Mouse (Mus musculus) retina, embryonic 14.5 days (tissue): ENCODE measurements around the gene Ccdc187.

ENCODE experiments used
- DNase-seq: peaks from one replicate; pipeline ENCODE4 v3.0.0-alpha.2; 2015; ENCODE audit warnings: low spot score

Gene Ccdc187

GRCm38 (mm10) chr2:26294457-26294856, at the start of gene Ccdc187:
Gene Ccdc187 (minus strand): TSS chr2:26294557.
- DNase-seq: no peak

DNA sequence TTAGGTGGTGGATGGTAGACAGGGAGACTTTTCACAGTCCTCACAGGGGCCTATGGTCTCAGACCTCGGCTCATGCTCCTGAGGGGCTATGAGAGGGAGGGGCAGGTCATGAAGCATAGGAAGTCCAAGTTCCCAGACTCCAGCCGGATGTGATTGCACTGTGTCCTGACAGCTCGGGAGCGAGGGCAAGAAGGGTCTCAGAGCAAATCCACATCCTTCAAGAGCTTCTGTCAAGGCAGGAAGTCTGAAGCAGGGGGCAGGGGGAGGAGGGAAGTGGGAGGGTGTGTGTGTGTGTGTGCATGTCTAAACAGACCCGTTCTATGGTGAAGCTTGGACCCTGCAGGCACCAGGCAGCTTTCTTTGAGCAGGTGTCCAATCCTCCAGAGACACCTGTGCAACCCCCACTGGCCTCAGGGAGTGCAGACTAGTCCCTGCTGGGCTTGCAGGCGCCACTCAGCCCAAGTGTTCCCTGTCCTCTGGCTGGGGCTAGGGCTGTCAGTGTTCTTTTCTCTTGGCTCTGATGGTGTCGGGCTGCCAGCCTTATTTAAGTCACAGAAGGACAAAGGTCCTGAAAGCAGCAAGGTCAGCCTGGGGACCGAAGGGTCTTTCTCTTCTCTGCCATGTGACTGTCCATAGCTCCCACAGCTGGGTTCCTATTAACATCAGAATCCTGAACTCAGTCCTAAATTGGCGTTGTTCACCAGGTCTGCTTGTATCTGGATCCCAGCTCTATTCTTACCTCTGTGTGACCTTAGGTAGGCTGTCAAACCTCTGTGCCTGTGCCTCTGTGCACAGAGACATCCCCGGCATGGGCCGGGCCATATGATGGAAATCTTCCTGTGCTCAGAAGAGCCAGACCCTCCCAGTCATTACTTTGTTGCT, 48.5 kb upstream of the Ccdc187 start:
- no peak for DNase-seq

- no peak for DNase-seq
Measured at GRCm38 (mm10) chr2:26342044-26342443, 47.7 kb upstream of the Ccdc187 start.

DNA sequence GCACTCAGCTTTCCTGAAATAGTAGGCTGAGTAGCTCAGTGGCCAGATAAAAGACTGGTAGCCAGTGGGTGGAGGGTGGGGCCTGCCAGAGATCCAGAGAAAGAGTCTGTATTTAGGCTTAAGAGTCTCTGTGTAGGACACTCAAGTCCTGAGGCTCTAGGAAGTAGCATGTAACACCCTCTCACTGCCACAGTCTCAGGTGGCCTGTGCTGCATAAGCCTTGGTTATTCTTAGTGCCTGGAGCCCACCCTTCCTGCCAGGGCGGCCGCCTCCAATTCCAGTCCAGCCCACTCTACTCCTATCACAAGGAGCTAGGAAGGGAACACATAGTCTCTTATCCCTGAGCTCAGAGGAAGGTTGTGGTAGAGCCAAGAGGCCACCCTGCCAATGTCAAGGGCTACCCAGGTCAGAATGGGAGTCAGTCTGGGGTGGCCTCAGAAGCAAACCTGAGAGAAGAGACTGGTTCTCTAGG, 47.2 kb upstream of the Ccdc187 start:
- DNase-seq: no peak

- DNase-seq: no peak
Measured at GRCm38 (mm10) chr2:26339204-26339551, 44.8 kb upstream of the Ccdc187 start.

- DNase-seq: no peak
Measured at GRCm38 (mm10) chr2:26338302-26339203, 44.2 kb upstream of the Ccdc187 start.

DNA sequence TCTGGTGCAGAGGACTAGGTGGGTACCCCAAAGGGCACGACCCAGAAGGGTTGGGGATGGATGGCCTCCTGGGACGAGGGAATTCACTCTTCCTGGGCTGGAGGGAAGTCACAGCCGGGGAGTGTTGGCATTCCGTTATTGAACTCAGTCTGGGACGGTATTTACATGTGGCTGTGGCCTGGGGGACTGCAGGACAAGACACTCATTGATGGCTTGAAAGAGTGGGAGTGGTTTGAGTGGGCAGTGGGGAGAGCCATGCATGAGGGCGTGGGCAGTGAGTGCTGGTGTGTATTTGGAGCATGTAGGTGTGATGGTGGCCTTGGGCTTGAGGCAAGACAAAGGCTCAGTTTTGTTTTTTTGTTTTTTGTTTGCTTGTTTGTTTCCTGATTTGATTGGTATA, 36.3 kb upstream of the Ccdc187 start:
- DNase-seq: no peak

DNA sequence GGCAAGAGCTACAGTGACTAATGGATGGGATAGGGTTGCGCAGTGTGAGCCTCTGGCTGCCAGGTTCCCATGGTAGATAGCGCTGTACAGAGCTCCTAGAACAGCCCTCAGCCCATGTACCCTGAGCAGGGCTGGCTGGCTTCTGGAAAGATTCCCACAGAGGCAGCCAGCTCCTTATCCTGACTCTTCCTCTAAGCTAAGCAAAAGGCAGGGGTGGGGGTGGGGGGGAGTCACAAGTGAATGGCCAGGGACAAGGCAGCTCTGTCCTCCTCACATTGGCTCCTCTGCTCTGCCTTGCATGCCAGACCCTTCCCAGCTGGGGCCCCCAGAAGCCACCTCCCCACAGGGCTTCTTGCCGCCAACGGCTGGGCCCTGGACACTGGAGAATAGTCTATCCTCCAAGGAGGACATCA, 35.7 kb upstream of the Ccdc187 start:
- DNase-seq: no peak

GRCm38 (mm10) chr2:26329402-26329801, 35.0 kb upstream of the Ccdc187 start:
- DNase-seq: peak; percentile 23

DNA sequence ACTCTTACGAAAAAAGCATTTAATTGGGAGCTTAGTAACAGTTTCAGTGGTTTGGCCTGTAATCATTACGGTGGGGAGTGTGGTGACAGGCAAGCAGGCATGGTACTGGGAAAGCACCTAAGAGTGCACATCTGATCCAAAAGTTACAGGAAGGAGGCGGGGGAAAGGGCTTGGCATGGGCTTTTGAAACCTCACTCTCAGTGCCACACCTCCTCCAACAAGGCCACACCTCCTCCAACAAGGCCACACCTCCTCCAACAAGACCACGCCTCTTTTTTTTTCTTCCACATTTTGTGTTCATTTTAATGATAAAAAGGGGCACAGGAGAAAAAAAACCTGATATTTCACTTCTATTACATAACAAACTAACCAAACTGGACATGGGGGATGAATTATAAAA, 33.5 kb upstream of the Ccdc187 start:
- DNase-seq: no peak

DNA sequence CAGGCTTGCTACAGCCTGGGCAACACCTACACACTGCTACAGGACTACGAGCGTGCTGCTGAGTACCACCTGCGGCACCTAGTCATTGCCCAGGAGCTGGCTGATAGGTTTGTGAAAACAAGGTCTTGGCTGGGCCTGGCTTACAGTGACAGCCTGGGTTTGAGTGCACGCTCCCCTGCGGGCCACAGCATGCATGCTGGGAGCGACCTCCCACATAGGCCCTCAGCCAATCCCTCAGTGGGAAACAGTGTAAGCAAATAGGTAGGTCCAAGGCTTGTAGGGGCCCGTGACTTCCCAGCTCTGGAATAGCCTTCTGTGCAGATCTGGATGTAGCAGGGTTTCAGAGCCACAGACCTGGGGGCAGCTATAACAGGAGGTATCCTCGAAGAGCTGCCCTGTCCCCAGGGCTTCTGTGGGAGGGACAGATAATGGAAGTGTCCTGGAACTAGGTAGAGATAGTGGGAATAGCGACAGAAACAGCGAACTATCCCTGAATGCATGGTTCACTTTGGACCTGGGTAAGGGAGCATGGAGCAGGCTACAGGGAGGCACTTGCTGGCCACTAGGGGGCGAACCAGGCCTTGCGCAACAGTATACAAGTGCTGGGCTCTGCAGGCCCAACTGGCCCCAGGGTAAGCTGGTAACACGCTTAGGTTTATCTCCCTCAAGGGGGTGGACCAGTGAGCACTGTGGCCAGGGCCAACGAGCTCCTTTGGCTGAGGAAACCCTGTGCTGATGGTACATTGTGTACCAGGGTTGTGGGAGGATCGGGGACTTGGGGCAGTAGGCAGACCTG, 31.2 kb upstream of the Ccdc187 start:
- peak; percentile 75 for DNase-seq

DNA sequence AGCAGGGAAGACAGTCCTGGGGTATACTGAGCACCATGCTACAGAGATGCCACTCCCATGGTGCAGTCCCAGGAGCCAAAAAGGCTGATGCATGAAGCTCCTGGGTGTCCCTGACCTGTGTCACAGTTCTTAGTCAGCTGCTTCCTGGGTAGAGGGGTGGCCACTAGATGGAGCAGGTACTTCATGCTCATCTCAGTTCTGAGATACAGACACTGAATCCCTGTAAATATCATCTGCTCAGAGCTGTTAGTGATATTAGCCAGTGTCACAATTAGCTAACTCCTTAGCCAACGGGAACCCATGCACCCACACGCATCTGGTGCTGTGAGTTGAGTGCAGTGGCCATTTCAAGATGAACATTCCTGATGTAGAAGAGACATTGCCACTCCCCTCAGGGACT, 30.6 kb upstream of the Ccdc187 start:
- no peak for DNase-seq

GRCm38 (mm10) chr2:26323589-26324325, 29.4 kb upstream of the Ccdc187 start:
- DNase-seq: no peak

DNA sequence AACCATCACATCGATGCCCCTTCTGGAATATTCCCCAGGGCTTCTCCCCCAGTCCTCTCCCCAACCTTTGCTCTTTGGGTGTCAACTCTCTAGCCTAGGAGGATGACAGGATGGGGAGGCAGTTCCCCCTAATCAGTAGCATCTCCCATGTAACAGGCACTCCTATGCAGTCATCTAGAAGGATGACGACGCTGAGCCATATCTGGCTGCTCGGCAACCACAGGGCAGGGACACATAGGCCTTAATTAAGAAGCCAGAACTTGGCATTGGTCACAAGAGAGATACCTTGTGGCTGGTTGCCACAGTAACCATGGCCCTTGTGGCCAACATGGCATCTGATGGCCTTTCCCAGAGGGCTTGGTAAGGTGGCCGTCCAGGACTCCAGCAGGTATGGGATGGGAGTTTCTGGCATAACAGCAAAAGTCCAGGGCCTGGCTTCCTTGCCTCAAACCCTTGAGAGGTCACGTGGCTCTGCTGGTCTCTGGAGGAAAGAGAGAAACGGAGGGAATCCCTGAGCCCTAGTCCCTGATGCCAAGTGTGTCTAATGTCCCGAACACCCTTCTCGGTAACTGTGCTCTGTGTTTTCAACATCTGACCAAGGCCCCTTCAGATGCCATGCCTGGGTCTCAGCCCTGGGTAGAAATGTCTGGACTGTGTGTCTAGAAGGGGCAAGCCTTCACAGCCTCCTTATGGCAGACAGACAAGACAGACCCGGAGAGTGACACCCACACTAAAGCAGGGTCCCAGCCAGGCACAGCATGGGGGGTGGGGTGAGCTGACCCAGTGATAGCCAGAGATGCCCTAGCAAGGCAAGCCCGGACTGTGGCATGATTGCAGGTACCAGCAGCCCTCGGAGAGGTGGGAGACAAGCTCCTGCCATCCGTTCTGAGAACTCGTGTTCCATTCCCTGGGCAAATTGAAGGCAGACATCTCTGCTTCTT, 26.2 kb upstream of the Ccdc187 start:
- DNase-seq: no peak

GRCm38 (mm10) chr2:26319519-26320244, 25.3 kb upstream of the Ccdc187 start:
- no peak for DNase-seq

DNA sequence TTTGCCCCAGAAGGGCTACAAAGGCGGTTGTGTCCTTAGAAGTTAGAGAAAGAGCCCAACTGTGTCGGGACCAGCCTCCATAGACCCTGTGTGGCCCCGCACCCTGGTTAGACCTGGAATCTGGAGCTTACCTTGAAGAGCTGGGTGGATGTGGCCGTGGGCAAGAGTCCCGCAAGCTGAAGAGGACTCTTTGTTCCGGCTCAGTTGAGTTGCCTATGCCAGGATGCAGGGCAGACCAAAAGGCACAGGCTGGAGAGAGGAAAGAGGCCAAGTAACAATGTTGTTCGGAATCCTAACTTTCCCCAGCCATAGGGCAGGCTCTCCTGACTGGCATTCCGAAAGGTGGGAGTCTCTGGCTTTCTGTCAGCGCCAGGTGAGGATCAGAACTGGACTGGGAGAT, 24.8 kb upstream of the Ccdc187 start:
- DNase-seq: no peak

GRCm38 (mm10) chr2:26317991-26318672, 23.8 kb upstream of the Ccdc187 start:
- DNase-seq: no peak

DNA sequence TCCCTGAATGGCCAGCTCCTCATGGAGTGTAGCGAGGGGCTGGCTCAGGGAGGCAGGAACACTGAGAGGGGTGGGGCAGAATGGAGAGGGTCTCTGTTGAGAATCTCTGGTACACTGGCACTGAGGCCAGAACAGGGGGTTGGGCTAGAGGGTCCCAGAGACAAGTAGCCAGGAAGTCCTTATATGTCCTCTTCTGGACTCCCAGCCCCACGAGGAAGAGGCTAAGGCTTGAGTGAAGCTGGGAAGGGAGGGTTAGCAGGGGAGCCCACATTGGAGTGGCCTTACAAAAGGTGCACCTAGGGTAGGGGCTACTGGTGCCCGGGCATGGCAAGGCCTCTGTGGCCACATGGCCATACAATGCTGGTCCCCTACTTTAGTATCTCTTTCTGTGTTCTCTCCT, 23.0 kb upstream of the Ccdc187 start:
- no peak for DNase-seq
